ENCODE assay signal across 11 mouse cellular contexts in genomic region chr10:121422294-121422693, GRCm38 (mm10).
"Had no signal": no experiment of that assay in that cellular context is flagged by ENCODE, and none has a peak within 500 bp of the region (broad histone marks: within the 10 kb centered on the region; RNA-seq: fewer than 3 reads in every experiment).

No protein-coding gene starts in this region.

- H3K4me2 ChIP-seq: limb, embryonic 12.5 days; liver, embryonic 13.5 days; midbrain, embryonic 13.5 days had no signal

- H3K9ac ChIP-seq: limb, embryonic 12.5 days; liver, embryonic 13.5 days; liver, postnatal 0 days; midbrain, embryonic 13.5 days had no signal

- H3K27me3 ChIP-seq: limb, embryonic 12.5 days; liver, embryonic 13.5 days; midbrain, embryonic 13.5 days had no signal

- H3K27ac ChIP-seq: limb, embryonic 12.5 days; liver, embryonic 13.5 days; midbrain, embryonic 13.5 days had no signal

- ATAC-seq: liver, postnatal 0 days; midbrain, embryonic 13.5 days had no signal

- H3K4me3 ChIP-seq: layer of hippocampus, adult 2 months; limb, embryonic 12.5 days; liver, embryonic 13.5 days; midbrain, embryonic 13.5 days had no signal

- H3K36me3 ChIP-seq: midbrain, embryonic 13.5 days had no signal

- DNase-seq: kidney, postnatal 10 days; kidney, postnatal 4 days; liver; liver, embryonic 13.5 days; liver, postnatal 0 days; right cerebral cortex, postnatal 14 days; thymus, adult 2 months; thymus, postnatal 25 days had no signal

- H3K9me3 ChIP-seq: limb, embryonic 12.5 days; liver, embryonic 13.5 days; midbrain, embryonic 13.5 days had no signal
